Mouse (Mus musculus) urinary bladder, adult 18-20 months (tissue): ENCODE data around the gene Dzip1l.

ENCODE experiments used
- DNase-seq, 2 experiments: peaks; one replicate each; pipeline ENCODE4 v3.0.0; 2022; ENCODE audit warnings: low spot score in 2 of 2, mixed read lengths in 2 of 2

The Dzip1l gene

DNA sequence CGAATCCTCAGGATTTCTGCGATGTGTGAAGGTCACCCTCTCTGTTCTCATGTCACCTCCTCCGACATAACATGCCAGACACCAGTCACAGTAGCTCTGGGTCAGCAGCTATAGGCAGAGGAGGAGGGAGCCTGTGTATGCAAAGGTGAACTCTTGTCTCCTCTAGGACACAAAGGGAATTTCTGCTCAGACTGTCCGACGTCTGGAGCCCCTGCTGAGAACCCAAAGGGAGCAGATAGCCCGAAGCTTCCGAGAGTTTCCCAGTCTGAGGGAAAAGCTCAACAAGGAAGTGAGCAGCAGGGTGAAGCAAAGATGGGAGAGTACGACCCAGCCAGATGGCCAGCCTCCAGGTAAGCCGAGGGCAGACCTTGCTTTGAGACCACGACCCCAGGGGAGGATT lies 31.5 kb downstream of the Dzip1l start:
- DNase-seq = no peak

DNA sequence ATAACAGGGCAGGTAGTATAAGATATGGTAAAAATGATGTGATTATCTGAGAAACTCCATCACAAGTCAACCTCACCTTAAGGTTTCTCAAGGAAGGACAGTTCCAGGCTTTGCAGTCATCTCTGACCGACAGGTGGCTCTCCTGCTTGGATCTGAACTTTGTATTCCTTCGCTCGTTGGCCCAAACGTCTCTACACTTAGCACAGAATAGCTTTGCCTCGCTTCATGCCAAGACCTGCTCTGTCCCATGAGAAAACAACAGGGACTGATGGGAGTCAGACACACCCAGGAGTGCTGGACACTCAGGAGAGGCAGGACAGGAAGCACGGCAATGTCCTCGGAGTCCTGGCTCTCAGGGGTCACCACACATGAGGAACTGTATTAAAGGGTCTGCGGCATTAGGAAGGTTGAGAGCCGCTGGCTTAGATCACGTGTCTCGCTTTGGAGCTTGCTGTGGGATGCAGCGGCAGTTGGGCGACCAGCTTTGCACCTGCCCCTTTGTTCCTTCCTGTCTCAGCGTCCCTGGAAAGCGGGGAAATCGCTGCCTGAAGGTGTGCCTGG lies 32.4 kb downstream of the Dzip1l start:
- DNase-seq = peak; percentile 44 to 47

DNA sequence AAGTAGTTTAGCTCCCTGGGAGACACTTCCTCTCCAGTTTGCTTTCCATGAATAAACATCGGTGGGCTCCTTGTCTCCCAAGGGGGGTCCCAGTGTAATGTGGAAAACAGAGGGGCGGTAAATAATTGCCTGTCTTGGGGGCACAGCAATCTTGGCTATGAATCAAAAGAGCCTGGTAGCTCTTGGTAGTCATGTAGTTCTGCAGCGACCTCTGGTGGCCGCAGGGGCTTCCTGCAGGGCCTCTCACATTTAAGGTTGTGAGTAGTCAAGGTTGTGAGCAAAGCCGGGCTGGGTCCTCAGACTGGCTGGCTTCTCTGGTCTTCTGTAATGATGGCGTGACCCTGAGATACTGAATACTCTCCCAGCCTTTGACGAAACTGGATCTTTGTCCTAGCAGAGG lies 33.1 kb downstream of the Dzip1l start:
- peak; percentile 35 to 54 for DNase-seq

DNA sequence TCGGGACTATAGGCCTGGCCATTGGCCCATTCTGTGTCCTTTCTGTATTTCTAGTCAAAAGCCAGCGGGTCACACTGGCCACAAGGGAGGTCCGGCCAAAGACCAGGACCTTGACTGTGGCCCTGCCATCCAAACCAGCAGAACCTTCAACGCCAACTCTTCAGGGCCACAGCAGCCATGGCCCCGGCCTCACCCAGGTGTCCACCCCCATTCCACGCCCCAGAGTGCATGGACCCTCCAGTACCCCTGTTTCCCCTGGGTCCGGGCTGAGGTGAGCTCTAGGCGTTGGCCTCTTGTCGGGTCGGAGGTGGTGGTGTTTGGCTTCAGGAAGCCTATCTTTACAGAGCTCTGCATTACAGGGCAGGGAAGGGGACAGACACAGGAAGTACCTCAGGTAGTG lies 33.6 kb downstream of the Dzip1l start:
- DNase-seq = no peak

DNA sequence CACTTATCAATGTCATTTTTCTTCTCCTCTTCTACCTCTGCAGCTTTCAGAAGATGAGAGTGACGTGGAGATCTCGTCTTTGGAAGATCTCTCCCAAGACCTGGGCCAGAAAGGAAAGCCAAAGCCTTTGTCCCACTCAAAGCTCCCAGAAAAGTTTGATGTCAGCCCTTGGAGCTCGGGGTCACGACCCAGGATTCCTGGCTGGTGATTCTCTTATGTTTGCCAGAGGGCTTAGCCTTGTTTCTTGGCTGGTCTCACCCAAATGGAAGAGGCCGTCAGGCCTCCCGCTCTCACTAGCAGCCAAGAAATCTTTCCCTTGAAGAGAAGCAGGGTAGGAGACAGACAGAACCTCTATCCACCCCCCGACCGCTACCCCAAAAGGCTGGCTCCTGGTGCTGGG lies 38.3 kb downstream of the Dzip1l start:
- DNase-seq = no peak

DNA sequence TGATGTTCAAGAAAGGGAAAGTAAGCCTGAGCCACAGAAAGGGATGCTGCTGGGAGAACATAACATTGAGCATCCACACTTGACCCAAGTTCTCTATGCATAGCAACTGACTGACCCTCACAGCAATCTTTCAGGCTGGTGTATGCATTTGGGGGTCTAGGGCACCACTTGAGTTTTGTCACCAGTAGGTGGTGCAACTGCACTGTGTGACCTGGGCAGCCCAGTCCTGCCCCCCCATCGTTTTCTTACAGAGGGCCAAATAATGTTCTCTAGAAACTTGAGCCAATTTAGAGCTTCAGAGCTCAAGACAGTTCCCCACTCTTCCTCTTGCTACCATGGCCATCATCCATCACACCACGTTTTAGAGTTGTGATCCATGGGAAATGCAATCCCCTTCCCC lies 42.3 kb downstream of the Dzip1l start:
- DNase-seq = no peak

DNA sequence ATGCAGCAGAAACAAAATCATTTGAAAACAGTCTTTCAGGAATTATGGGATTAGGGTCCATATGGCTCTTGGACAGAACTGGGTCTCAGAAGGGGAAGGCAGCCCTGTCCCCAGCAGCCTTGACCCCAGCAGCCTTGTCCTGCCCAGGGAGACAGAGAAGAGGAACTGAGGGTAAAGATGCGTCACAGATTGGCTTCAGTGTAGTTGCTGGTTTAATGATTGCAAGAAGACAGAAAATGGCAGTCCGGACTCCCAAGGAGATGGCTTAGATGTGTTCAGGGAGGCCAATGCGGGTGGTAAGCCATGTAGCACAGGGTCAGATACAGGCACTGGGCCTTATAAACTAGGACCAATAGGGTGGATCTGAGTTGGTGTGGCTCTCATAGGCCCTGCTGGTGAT lies 46.4 kb downstream of the Dzip1l start:
- DNase-seq = no peak

DNA sequence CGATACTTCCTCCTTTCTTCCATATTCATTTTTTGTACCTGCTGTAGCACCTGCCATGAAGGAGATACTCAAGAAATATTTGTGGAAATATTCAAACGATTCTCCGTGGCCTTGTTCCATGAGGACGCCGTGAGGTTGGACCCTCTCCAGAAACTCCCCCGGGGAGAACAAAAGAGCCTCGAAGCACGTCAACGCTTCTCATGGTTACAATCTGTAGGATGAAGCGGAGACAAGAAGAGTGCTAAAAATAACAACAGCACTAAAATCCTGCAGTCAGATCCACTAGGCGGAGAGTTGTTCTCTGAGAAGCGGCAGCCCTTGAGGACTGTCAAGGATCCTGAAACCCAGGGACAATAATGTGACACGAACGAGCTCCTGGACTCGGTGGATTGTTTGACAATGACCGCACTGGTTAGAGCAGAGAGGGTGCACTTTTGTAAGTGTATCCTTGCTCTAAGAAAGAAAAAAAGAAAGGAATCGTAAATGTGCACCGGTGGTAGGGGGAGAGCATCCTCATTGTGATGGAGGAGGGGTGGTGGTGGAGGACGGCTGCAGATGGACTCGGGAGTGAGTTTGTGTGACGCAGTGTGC lies 52.8 kb downstream of the Dzip1l start:
- DNase-seq = no peak

DNA sequence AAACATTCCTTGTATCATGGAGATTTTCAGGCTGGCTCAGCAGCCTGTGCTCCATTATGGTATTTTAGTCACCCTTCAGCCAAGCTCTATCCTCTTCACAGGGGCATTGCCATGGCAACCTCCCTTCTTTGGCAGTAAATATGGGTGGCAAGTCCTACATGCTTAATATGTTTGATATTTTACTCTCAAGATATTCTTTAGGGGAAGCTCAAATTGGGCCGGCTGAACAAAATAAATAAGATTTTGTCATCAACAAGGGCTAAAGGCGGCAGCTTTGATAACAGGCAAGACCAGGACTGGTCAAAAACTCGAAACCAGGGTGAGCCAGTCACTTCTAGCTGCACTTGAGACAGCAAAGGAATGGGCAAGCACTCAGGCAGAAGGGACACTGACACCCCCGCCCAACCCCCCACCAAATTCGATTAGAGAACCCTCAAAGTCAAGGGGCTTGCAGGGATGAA lies 55.8 kb downstream of the Dzip1l start:
- no peak for DNase-seq

DNA sequence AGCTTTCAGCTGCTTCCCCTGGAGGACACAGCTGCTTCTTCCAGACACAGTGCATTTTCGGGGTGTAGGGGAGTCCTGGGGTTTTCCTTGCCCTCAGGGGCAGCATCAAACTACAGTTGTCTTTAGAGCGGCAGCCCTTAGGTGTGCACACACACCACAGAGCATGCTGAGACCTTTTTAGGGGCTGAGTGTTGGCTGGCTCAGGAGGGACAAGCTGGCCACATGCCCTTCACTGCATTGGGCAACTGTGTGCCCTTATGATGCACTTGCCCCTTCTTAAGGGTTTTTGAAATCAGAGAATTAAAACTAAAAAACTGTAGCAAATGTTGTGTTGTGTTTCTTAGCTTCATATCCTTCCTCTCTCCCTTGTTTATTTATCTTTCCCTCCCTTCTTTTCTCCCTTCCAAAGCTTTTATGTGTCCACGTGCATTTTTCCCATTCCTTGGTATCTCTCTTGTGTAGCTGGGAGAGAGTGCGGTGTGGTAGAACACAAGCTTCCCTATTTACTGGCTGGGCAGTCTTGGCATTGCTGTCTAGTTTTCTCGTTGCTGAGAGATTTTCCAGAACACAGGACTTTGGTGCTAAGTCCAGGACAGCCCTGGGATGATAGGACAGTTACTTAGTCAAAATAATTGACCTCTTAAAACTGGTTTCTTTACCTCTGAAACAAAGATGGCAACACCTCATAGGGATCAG lies 56.4 kb downstream of the Dzip1l start:
- no peak for DNase-seq

DNA sequence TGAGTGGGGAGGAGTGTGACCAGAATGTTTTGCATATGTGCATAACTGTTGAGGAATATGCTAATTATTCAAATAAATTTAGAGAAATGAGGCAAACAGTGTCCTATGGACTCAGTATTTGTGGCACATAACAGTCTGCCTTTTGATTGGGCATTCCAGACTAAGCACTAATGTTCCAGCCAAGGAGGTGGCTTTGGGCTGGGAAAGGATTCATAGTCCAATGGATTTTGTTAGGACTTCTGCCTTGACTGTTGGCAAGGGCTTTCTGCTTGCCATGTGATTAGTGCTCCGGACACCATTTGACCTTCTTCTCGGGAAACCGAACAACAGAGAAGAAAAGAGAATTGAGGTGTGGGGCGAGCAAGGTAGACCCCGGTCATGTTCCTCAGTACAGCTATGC lies 60.5 kb downstream of the Dzip1l start:
- DNase-seq = no peak

DNA sequence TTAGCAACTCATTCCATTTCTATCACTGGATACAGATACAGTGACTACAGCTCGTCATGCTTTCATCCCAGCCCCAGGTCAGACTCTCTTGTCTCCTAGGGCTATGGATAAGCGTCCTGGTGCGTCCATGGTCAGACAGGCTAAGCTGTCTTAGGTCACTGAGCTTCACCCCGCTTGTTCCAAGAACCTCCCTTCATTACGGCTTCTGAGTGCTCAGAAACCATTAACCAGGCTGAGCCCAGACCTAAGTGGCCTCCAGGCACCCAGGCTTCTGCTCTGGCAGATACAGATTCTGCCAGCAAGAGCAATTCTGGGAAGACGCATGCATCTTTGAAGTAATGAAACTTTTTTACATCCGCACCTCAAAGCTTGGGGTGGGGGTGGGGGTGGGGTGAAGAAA lies 61.1 kb downstream of the Dzip1l start:
- DNase-seq = no peak

DNA sequence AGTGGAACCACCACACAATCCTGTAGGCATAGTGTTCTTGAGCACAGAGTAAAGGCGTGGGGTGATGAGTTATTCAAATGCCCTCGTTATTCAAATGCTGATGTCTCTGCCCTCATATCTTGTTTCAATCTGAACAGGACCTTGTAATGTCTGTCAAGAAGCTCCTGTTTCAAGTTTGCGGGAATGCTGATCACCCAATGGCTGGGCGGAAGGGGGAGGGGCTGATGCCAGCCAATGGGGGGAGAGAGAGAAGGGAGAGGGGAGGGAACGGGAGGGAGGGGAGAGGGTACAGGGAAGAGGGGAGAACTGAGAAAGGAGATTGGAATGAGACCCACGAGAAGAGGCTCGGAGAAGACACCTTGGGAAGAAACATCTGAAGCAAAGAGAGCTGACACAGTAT lies 65.7 kb downstream of the Dzip1l start:
- DNase-seq = no peak

DNA sequence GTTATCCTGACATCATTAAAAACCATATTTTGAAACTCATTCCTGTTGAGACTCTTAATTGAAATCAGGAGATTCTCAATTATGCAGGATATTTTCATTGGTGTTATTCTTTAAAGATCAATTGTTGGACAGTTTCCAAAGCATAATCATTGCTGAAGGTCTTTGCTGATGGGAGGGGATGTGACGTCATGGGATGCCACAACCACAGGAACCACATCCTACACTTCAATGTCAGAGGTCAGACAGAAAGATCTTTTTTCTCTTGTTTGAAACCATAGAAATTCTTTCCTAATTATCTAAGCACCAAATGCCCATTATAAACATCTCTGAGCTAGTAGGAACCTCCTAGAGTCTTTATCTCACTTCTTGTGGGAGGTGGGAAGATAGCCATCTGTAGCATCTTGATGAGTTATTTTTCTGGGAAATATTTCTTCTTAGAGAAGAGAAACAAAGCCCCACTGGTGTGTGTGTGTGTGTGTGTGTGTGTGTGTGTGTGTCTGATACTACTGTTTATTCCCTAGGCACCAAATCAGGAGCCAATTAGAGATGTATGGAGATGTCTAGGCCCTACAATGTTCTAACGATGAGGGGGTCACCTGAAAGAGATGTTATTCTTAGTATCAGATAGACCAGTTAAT lies 70.6 kb downstream of the Dzip1l start:
- no peak for DNase-seq

DNA sequence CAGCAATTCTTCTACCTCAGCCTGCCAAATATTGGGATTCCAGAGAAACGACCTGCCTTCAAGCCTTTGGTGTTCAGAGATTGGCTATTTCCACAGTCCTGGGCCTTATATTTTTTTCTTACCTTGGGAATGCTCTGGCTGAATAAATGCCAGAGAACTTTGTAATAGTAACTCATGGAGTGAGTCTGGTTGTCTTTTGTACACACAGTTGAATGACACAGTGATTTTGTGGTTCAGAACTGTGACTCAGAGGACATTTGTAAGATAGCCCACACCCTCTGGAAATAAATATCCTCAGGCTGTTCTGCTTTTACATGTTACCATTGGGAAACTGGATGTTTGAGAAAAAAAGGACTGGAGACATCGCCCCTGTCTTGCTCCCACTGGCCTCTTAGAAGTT lies 71.9 kb downstream of the Dzip1l start:
- no peak for DNase-seq

DNA sequence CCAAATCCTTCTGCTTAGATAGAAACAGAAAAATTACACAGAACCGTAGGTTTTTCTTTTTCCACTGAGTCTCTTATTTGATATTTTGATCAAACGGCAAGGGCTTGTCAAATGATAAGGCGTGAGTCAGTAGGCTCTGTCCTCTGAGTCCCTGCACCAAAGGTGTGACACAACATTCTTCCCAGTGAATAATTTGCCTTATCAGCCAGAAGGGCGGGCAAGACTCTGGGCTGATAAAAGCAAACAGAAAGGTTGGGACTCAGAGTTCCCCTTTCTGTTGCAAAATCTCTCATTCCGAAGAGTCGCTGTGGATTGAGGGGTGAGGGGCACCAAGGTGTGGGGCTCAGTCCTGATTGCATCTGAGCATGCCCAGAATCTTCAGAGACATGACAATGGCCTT lies 72.9 kb downstream of the Dzip1l start:
- no peak for DNase-seq

DNA sequence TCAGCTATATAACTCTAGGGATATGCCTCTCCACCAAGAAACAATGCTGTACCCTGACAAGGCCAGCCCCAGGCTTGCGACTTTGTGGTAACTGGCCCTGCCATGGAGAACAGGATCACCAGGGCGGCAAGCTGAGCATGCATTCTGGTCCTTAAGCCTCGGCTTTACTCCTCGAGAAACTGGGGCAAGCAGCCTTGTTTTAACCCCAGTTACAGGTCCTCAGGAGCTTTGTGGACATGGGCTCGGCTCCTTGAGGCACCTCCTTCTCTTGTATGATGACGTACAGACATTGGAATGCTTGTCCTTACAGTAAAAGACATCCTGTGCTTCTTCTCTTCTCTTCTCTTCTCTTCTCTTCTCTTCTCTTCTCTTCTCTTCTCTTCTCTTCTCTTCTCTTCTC lies 74.4 kb downstream of the Dzip1l start:
- no peak for DNase-seq

DNA sequence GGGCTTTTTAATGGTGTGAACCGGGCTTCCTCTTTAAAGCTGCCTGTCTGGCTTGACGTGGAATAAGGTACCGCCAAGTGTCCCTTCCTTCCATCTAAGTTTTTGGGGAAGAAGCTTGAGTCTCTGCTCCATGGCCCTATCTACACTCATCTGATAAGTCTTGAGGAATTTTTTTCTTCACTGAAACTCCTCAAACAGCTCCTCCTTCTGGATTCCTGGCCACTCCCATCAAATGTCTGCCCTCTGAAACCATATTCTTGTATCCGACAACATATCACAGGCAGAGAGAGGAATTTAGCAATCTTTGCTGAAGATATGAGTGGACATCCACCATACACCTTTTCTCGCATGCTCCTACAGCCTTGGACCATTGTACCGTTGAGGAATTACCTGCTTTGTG lies 77.0 kb downstream of the Dzip1l start:
- DNase-seq = no peak

DNA sequence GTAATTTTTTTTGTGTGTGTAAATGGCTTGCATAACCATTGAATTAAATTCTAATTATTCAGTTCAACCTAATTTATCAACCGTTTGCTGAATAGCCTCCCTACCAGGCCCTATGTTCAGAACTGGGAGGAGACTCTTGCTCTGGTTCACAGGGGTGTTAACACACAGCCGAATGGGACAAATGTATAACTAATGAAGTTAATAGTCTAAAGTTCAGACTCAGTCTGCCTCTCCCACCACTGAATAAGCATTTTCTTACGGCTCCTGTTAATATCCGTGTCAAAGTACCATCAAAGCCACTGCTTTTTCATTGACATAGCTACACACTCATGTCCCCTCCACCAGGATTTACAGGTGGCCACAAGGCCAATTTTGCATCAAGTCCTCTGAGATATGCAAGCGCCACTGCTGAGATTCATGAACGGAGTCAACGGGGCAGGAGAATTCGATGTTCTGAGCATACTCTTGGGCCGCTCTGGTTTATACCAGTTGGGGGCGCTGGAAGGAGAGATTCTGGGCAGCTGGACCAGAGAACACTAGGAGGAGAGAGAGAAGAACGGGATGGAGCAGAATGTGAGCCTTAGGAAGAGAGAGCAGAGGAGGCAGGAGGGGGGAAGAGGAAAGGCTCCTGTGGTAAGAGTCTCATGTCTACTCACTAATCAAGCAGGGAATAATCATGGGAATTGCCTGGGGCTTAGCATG lies 78.3 kb downstream of the Dzip1l start:
- no peak for DNase-seq

DNA sequence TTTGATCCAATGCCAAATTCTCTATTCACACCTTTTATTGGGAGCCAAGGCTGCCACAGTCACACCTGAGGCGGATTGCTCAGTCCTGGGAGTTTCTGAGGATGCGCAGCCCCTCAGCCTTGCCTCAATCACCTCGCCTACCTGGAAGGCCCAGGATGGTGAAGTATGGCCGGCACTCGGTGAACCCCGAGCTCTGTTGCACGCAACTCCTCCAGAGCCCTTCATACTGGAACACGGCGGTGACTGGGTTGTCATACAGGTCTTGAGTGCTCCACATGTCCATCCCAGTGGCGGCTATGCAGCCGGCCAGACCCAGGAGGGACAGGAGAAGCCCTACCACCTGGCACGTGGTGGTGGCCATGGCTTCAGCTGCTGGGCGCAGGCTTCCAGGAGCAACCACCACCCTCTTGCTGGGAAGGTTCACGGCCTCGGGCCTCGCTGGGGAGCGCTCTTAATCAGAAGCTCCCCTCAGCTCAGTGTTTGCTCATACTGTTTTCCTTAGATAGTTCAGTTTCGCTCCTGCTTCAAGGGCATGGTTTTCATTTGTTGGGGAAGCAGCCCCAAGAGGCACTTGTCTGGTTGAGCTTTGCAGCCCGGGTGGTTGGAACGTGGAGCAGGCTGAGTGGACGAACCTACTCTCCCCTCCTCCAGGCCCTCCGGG lies 80.4 kb downstream of the Dzip1l start:
- DNase-seq = no peak

DNA sequence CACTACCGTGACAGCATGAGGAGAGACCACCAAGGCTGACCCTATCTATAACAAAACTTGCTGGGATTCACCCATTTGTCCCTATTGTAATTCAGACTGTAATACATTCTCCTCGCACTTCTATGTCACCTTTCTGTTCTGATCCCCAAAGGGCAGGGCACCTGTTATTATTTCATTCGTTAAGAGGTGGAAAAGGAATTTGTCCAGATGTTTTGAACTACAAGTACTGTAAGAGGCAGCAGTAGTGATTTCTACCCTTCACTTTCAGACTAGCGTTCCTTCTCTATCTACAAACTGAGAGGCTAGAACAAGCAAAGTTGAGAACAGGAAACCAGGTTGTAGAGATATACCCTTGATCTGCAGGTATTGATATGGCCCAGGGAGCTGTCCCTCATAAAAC lies 81.0 kb downstream of the Dzip1l start:
- DNase-seq = no peak

DNA sequence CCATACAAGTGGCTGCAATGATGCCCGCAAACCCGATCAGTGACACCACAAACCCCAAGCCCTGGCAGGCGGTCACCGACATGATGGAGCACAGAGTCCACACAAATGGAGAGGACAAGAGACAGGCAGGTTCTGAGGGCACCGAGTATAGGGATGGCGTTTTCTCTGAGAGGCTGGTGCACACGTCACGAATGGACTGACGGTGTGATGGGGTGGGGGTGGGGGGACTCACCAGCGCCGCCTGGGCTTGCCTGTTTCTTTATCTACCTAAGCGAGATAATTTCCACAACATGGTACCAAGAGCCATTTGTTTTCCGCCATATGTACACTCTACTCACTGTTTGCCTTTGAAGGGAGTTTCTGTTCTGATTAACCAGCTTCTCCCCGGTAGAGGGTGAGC lies 87.8 kb downstream of the Dzip1l start, which contains the start of gene Cldn18:
TSS of gene Cldn18 (minus strand) at position 134 of the 400 bp plus-strand sequence.
- no peak for DNase-seq
